Mouse (Mus musculus) hematopoietic stem cell, adult 5-6 weeks (primary cell): ENCODE measurements around the gene Tbx6. TPM values are rescaled to one million over a fixed set of nuclear protein-coding genes. Genes with fewer than 3 reads are reported as not detected.

Experiments used
- ATAC-seq, 2 experiments: fragments of 125-278 bp in 1 of 2; replicated peaks in 1 of 2; 2 replicates each; pipeline ENCODE4 v1.8.0; 2016 to 2017; ENCODE audit warnings: inconsistent platforms in 2 of 2, mild to moderate bottlenecking in 2 of 2, moderate number of reproducible peaks in 2 of 2, low read depth in 1 of 2, moderate TSS enrichment in 1 of 2; ENCODE audit not compliant: low FRiP score in 2 of 2, poor library complexity in 2 of 2, severe bottlenecking in 2 of 2, insufficient read depth in 1 of 2, low TSS enrichment in 1 of 2
- total RNA-seq: library from RNA; stranded (forward); fragments of 172-1452, 232-1000 nt; gene quantifications from 2 replicates; pipeline ENCODE4 v1.2.3, GENCODE M21; 2017

Tbx6 gene
- total RNA-seq, 1 experiment from 2014 or later, result not detected

GRCm38 (mm10) chr7:126784469-126784868 is 3.2 kb downstream of the Tbx6 start:
- ATAC-seq, result no peak

- no peak for ATAC-seq
These were observed 3.8 kb downstream of the Tbx6 start for GRCm38 (mm10) chr7:126785056-126785455.

- no peak for ATAC-seq
These were observed 4.9 kb downstream of the Tbx6 start for GRCm38 (mm10) chr7:126786142-126786541.

- ATAC-seq, result no peak
These were observed 7.9 kb downstream of the Tbx6 start for GRCm38 (mm10) chr7:126789141-126789540.

GRCm38 (mm10) chr7:126791851-126792720 is 10.8 kb downstream of the Tbx6 start, which contains the start of gene Ppp4c:
Ppp4c (minus strand) TSS chr7:126792496.
- peak; percentile 91 to 95 for ATAC-seq

- ATAC-seq, result no peak
These were observed 11.6 kb downstream of the Tbx6 start for GRCm38 (mm10) chr7:126792721-126793443.

GRCm38 (mm10) chr7:126793456-126794270 is 12.4 kb downstream of the Tbx6 start:
- no peak for ATAC-seq

- no peak for ATAC-seq
These were observed 13.0 kb downstream of the Tbx6 start for GRCm38 (mm10) chr7:126794271-126794605.

- ATAC-seq, result no peak
These were observed 14.4 kb downstream of the Tbx6 start for GRCm38 (mm10) chr7:126795387-126796317.

GRCm38 (mm10) chr7:126796350-126796932 is 15.2 kb downstream of the Tbx6 start:
- ATAC-seq, result no peak

- no peak for ATAC-seq
These were observed 16.3 kb downstream of the Tbx6 start, which contains the start of gene Fam57b for GRCm38 (mm10) chr7:126797411-126798126. Fam57b (plus strand) TSS chr7:126797668.

GRCm38 (mm10) chr7:126798127-126799049 is 17.1 kb downstream of the Tbx6 start:
- ATAC-seq, result peak; percentile 50 to 56

- ATAC-seq, result peak; percentile 81 to 84
These were observed 17.8 kb downstream of the Tbx6 start for GRCm38 (mm10) chr7:126799050-126799467.

GRCm38 (mm10) chr7:126799468-126800268 is 18.4 kb downstream of the Tbx6 start:
- ATAC-seq, result peak; percentile 65
